Mouse (Mus musculus) testis, adult 10 weeks (tissue): ENCODE results near the gene Mylip. TPM values are rescaled to one million over a fixed set of nuclear protein-coding genes. Genes with fewer than 3 reads are reported as not detected.

ENCODE experiments used
- polyA plus RNA-seq: library from polyadenylated mRNA; stranded (reverse); fragments of 350-450 nt; fragmentation: Illumina TruSeq; extraction: RNeasy Lipid Tissue Mini Kit (QIAGEN cat#74804); gene quantifications from one replicate; pipeline ENCODE4 v1.2.3, GENCODE M21; 2014; ENCODE audit warnings: low read depth, low replicate concordance

The Mylip gene
- polyA plus RNA-seq = 1.5 TPM

GRCm38 (mm10) chr13:45389448-45390311, at the start of gene Mylip:
Gene Mylip, plus strand, starts transcription at chr13:45389742.

Other genes with a start within 250 kb of the Mylip start
- 0.70 TPM for gene Gmpr, start 117.7 kb downstream of the Mylip start, polyA plus RNA-seq